Mouse (Mus musculus): Measurements from ENCODE around the gene Tcl1b1. TPM values are rescaled to one million over a fixed set of nuclear protein-coding genes. Genes with fewer than 3 reads are reported as not detected.

Gene Tcl1b1
- polyA plus RNA-seq, 1 experiment from 2014 or later: not detected

Other genes starting within 250 kb of the Tcl1b1 start
- 6.4 to 13.5 TPM (median 8.7 TPM) in 3 replicates for gene Syne3, start 149.9 kb upstream of the Tcl1b1 start, polyA plus RNA-seq (2018)
- 5.1 to 28.7 TPM (median 17.8 TPM) in 3 replicates for gene Glrx5, start 127.0 kb upstream of the Tcl1b1 start, polyA plus RNA-seq (2018)
- not detected in 3 replicates for gene Tcl1b2, start 13.7 kb upstream of the Tcl1b1 start, polyA plus RNA-seq (2018)
- not detected in 3 replicates for gene Tcl1b5, start 16.7 kb downstream of the Tcl1b1 start, polyA plus RNA-seq (2018)
- gene Tcl1b3, start 31.4 kb downstream of the Tcl1b1 start, polyA plus RNA-seq (2018): not detected in 3 replicates
- not detected in 3 replicates for gene Tcl1b4, start 42.3 kb downstream of the Tcl1b1 start, polyA plus RNA-seq (2018)
- not detected in 3 replicates for gene Tcl1, start 63.1 kb downstream of the Tcl1b1 start, polyA plus RNA-seq (2018)
- not detected in 3 replicates for gene Tunar, start 174.2 kb downstream of the Tcl1b1 start, polyA plus RNA-seq (2018)

Data from macrophage (primary cell).